Mouse (Mus musculus): Measurements from ENCODE around the gene Rnf224. TPM values are rescaled to one million over a fixed set of nuclear protein-coding genes. Genes with fewer than 3 reads are reported as not detected.

The Rnf224 gene
- polyA plus RNA-seq, 1 experiment from 2014 or later: not detected

Other genes starting within 250 kb of the Rnf224 start
- gene Nsmf, start 182.4 kb downstream of the Rnf224 start, polyA plus RNA-seq (2015; fragmentation: Nextera tagmentation; extraction: Ambion mirVana): 180 and 188 TPM in 2 replicates
- gene Entpd8, start 156.5 kb downstream of the Rnf224 start, polyA plus RNA-seq (2015; fragmentation: Nextera tagmentation; extraction: Ambion mirVana): not detected in 2 replicates
- not detected in 2 replicates for gene Noxa1, start 141.6 kb downstream of the Rnf224 start, polyA plus RNA-seq (2015; fragmentation: Nextera tagmentation; extraction: Ambion mirVana)
- gene Nrarp, start 56.0 kb downstream of the Rnf224 start, polyA plus RNA-seq (2015; fragmentation: Nextera tagmentation; extraction: Ambion mirVana): 15.3 and 18.1 TPM in 2 replicates
- 1.9 and 2.0 TPM in 2 replicates for gene Tor4a, start 39.9 kb downstream of the Rnf224 start, polyA plus RNA-seq (2015; fragmentation: Nextera tagmentation; extraction: Ambion mirVana)
- gene Nelfb, start 25.3 kb downstream of the Rnf224 start, polyA plus RNA-seq (2015; fragmentation: Nextera tagmentation; extraction: Ambion mirVana): 126 and 129 TPM in 2 replicates
- gene Stpg3, start 22.1 kb downstream of the Rnf224 start, polyA plus RNA-seq (2015; fragmentation: Nextera tagmentation; extraction: Ambion mirVana): not detected in 2 replicates
- 0.43 and 0.78 TPM in 2 replicates for gene Fam166a, start 18.0 kb downstream of the Rnf224 start, polyA plus RNA-seq (2015; fragmentation: Nextera tagmentation; extraction: Ambion mirVana)
- 364 and 396 TPM in 2 replicates for gene Tubb4b, start 12.1 kb downstream of the Rnf224 start, polyA plus RNA-seq (2015; fragmentation: Nextera tagmentation; extraction: Ambion mirVana)
- gene Slc34a3, start 2.4 kb downstream of the Rnf224 start, polyA plus RNA-seq (2015; fragmentation: Nextera tagmentation; extraction: Ambion mirVana): not detected in 2 replicates
- 148 and 150 TPM in 2 replicates for gene Rnf208, start 5.5 kb upstream of the Rnf224 start, polyA plus RNA-seq (2015; fragmentation: Nextera tagmentation; extraction: Ambion mirVana)
- gene Cysrt1, start 5.7 kb upstream of the Rnf224 start, polyA plus RNA-seq (2015; fragmentation: Nextera tagmentation; extraction: Ambion mirVana): 0.26 and 0.46 TPM in 2 replicates
- gene AL732309.1, start 10.1 kb upstream of the Rnf224 start, polyA plus RNA-seq (2015; fragmentation: Nextera tagmentation; extraction: Ambion mirVana): 6.2 and 8.4 TPM in 2 replicates
- 13.8 and 15.4 TPM in 2 replicates for gene Tmem203, start 18.7 kb upstream of the Rnf224 start, polyA plus RNA-seq (2015; fragmentation: Nextera tagmentation; extraction: Ambion mirVana)
- 16.7 and 16.9 TPM in 2 replicates for gene Tprn, start 25.8 kb upstream of the Rnf224 start, polyA plus RNA-seq (2015; fragmentation: Nextera tagmentation; extraction: Ambion mirVana)
- gene Ssna1, start 35.7 kb upstream of the Rnf224 start, polyA plus RNA-seq (2015; fragmentation: Nextera tagmentation; extraction: Ambion mirVana): 186 and 197 TPM in 2 replicates
- 153 and 157 TPM in 2 replicates for gene Anapc2, start 35.7 kb upstream of the Rnf224 start, polyA plus RNA-seq (2015; fragmentation: Nextera tagmentation; extraction: Ambion mirVana)
- gene Tmem210, start 51.4 kb upstream of the Rnf224 start, polyA plus RNA-seq (2015; fragmentation: Nextera tagmentation; extraction: Ambion mirVana): not detected in 2 replicates
- gene Lrrc26, start 53.1 kb upstream of the Rnf224 start, polyA plus RNA-seq (2015; fragmentation: Nextera tagmentation; extraction: Ambion mirVana): 0.14 and 0.23 TPM in 2 replicates
- gene Grin1, start 82.4 kb upstream of the Rnf224 start, polyA plus RNA-seq (2015; fragmentation: Nextera tagmentation; extraction: Ambion mirVana): 49.1 and 51.5 TPM in 2 replicates
- 44.3 and 50.3 TPM in 2 replicates for gene Man1b1, start 95.6 kb upstream of the Rnf224 start, polyA plus RNA-seq (2015; fragmentation: Nextera tagmentation; extraction: Ambion mirVana)
- gene Dpp7, start 119.6 kb upstream of the Rnf224 start, polyA plus RNA-seq (2015; fragmentation: Nextera tagmentation; extraction: Ambion mirVana): 23.8 and 25.8 TPM in 2 replicates
- 5.6 and 5.9 TPM in 2 replicates for gene Uap1l1, start 128.9 kb upstream of the Rnf224 start, polyA plus RNA-seq (2015; fragmentation: Nextera tagmentation; extraction: Ambion mirVana)
- 11.1 and 14.7 TPM in 2 replicates for gene Sapcd2, start 135.5 kb upstream of the Rnf224 start, polyA plus RNA-seq (2015; fragmentation: Nextera tagmentation; extraction: Ambion mirVana)
- gene Entpd2, start 159.1 kb upstream of the Rnf224 start, polyA plus RNA-seq (2015; fragmentation: Nextera tagmentation; extraction: Ambion mirVana): 2.7 and 3.3 TPM in 2 replicates
- gene Npdc1, start 162.6 kb upstream of the Rnf224 start, polyA plus RNA-seq (2015; fragmentation: Nextera tagmentation; extraction: Ambion mirVana): 498 and 520 TPM in 2 replicates
- gene Fut7, start 186.5 kb upstream of the Rnf224 start, polyA plus RNA-seq (2015; fragmentation: Nextera tagmentation; extraction: Ambion mirVana): 0.17 and 0.41 TPM in 2 replicates
- gene Abca2, start 191.9 kb upstream of the Rnf224 start, polyA plus RNA-seq (2015; fragmentation: Nextera tagmentation; extraction: Ambion mirVana): 16.4 and 17.6 TPM in 2 replicates
- 3.3 and 3.9 TPM in 2 replicates for gene Clic3, start 220.1 kb upstream of the Rnf224 start, polyA plus RNA-seq (2015; fragmentation: Nextera tagmentation; extraction: Ambion mirVana)
- gene Paxx, start 224.3 kb upstream of the Rnf224 start, polyA plus RNA-seq (2015; fragmentation: Nextera tagmentation; extraction: Ambion mirVana): 119 and 128 TPM in 2 replicates
- gene Ptgds, start 233.3 kb upstream of the Rnf224 start, polyA plus RNA-seq (2015; fragmentation: Nextera tagmentation; extraction: Ambion mirVana): 822 and 843 TPM in 2 replicates

All from midbrain, embryonic 15.5 days (tissue).